Mouse (Mus musculus) C2C12 (cell line): ENCODE results near the gene Actn3.

Experiments used
- CTCF ChIP-seq: IDR thresholded peaks from one replicate; pipeline ENCODE4 v1.5.1; 2011; ENCODE audit not compliant: control insufficient read depth, insufficient read depth, insufficient read length
- MAX ChIP-seq: IDR thresholded peaks from one replicate; pipeline ENCODE4 v1.6.1; 2011; ENCODE audit warnings: mild to moderate bottlenecking, control low read depth
- MYOG ChIP-seq: IDR thresholded peaks from one replicate; pipeline ENCODE4 v1.6.1; 2011; ENCODE audit not compliant: control insufficient read depth, insufficient read length; ENCODE audit errors: extremely low read depth
- USF1 ChIP-seq: IDR thresholded peaks from one replicate; pipeline ENCODE4 v1.6.1; 2011; ENCODE audit warnings: low read depth, mild to moderate bottlenecking, control low read depth, moderate library complexity

DNA sequence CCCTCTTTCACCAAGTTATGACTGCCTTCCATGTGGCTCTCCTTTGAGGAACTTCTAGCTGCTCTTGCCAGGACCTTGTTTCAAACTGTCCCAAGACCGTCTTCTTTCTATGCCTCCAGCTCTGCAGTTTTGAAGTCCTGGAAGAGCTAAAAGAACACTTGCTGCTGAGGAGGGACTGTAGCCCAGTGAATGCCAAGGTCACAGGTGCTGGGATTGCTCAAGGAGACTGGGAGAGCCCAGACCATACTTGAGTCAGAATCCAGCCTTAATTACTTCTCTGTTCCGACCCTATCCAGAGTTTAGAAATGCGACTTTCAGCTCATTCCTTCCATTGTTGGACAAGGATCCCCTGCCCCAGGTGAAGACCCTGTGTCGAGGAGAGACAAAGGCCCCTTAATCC is 21.8 kb downstream of the Actn3 start:
- TF ChIP-seq CTCF (no peak), MAX (no peak), USF1 (no peak), MYOG (no peak)
